Mouse (Mus musculus) left cerebral cortex, adult 11 months (tissue): ENCODE data around the gene Acbd6.

Source experiments
- DNase-seq: peaks from one replicate; pipeline ENCODE4 v3.0.0; 2022; ENCODE audit warnings: low spot score

Acbd6 gene

DNA sequence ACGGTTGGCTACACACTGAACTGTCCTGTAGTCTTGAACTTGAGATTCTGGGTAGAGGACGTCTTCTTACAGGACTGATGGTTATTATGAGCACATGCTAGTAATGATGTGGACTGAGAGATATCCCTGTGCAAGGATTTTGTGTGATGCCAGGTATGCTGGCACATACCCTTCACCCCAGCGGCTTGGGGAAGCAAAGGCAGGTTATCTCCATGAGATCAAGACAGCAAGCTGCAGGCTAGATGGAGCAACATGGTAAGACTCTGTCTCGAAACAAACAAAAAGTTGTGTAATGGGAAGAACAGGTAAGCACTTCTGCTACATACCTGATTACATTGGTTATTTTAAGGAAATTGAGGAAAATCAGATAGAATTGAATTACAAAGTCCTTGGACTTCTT lies 2.1 kb downstream of the Acbd6 start:
- no peak for DNase-seq

DNA sequence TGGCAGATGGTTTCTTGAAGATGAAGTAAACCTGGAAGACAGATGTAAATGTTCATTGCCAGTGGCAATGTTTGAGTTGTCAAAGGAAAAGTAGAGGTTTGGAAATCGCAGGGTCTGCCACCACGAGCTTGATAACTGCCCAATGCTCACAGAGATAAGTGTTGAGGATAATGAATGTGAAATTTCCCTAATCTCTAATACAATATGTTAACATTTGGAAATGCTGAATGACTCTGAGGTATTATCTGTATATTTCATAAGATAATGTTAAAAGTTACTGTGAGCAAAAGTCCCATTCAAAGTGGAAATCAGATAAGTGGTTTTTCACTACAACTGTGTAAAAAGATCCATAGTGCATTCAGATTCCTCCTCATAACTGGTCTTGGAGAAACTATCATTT lies 2.8 kb downstream of the Acbd6 start:
- no peak for DNase-seq

DNA sequence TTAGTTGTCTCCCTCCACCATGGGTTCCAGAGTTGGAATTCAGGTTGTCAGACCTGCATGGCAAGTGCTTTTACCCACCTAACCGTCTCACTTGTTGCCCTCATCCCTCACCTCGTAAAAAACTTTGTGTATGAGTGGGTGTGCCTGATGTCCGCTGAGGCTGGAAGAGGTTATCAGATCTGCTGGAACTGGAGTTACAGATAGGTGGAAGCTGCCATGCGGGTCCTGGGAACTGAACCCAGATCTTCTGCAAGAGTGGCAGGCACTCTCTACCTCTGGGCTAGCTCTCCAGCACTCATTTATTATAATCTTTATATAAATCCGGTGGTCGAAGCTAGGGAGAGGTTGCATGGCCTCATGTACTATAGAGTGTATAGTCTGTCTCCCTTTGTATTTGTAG lies 4.3 kb downstream of the Acbd6 start:
- DNase-seq = no peak

GRCm38 (mm10) chr1:155564741-155565140 lies 6.8 kb downstream of the Acbd6 start:
- no peak for DNase-seq

GRCm38 (mm10) chr1:155568133-155568532 lies 10.2 kb downstream of the Acbd6 start:
- no peak for DNase-seq

GRCm38 (mm10) chr1:155569340-155569739 lies 11.4 kb downstream of the Acbd6 start:
- no peak for DNase-seq

DNA sequence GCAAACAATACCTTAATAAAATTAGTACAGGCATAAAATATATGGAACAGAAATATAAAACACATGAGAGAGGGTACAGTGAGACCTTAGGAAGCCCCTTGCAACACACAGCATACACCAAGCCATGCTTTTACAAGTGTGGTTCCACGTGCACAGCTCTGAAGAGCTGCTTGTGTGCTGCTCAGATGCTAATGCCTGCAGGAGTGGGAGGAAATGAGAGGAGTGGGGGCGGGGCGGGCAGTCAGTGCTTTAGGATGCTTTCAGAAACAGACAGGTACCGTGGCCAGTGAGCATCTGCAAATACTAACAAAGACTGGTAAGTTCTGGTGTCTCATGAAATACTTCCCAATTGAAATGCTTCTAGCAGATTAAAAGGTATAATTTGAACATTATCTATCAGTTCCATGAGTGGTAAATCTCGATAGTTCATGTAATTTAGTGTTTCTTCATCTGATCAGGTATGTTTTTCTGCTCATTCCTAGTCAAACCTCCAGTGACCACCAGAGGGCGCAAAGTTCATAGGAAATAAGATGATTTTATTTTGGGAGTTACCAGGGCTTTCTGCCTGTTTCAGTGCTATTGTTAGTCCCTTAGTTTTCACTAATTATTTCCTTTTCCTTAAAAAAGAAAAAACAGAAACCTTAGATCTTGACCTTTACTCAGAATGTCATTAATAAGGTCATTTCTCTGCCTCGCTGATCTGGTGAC lies 17.2 kb downstream of the Acbd6 start:
- peak; percentile 61 for DNase-seq

GRCm38 (mm10) chr1:155576432-155576831 lies 18.5 kb downstream of the Acbd6 start:
- no peak for DNase-seq

DNA sequence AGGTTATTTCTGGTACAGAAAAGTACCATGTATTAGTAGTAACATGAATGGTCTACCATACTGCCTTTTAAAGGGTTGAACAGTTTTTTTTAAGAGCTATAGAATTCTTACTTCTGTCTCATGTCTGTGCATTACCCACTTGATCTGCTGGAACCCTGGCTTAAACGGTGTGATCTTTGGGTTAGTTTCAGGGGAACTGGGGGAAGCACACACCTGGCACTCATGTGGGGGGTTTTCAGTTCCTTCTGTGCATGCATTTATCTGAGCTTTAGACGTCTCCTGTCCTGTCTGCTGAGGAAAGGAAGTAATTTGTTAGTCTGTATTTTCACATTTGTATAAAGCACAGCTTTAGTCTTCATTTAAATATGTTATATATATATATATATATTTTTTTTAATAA lies 19.4 kb downstream of the Acbd6 start:
- no peak for DNase-seq

GRCm38 (mm10) chr1:155587961-155588360 lies 30.0 kb downstream of the Acbd6 start:
- DNase-seq = no peak

DNA sequence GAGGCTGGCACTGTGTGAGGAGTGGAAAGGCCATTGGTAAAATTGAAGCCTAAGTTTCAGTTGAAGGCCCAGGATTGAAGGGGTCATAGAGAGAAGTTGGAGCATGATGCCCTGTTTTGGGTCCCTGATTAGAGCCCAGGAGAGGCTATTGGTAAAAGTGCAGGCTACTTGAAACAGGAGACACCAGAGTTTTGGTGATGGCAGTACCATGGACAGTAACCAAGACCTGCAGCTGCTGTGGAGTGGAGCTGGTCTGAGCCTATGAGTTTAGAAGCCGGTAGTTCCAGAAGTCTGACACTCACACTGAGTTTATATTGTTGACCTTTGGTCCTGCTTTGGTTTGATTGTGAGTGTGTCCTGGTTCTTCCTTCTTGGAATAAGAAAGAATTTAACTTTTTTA lies 36.2 kb downstream of the Acbd6 start:
- no peak for DNase-seq

DNA sequence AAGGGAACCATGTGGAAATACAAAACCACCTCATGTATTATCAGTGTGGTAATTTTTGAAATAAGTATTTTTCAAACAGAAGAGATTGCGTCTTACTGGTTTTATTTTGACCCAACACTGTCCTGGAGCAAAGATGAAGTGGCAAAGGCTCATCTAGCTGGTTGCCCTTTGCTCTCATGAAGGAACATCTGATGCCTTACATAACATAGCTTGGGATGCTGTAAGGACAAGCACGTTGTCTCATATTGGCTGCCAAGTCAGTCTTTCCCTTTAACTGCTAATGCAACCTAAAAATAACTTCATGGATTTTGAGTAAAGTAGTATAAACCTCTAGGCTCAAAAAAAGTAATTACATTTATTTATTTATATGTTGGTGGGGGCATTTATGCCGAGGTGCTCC lies 38.7 kb downstream of the Acbd6 start:
- no peak for DNase-seq

DNA sequence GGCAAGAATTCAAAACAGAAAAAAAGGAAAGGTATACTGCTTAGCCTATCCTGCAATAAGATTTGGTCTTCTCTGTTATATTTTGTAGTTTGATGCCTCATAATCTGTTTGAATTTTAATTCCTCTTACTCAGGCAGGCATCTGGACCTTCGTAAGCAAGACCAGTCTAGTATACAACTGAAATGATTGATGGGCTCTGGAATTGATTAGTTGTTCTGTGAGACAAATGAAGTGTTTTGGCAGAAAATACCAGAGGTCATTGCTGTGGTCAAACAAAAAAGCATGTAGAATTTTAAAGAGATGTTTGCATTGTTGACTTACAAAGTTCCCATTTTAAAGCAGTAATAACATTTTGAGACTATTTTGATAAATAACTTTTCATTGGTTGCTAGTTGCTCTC lies 46.8 kb downstream of the Acbd6 start:
- DNase-seq = no peak

DNA sequence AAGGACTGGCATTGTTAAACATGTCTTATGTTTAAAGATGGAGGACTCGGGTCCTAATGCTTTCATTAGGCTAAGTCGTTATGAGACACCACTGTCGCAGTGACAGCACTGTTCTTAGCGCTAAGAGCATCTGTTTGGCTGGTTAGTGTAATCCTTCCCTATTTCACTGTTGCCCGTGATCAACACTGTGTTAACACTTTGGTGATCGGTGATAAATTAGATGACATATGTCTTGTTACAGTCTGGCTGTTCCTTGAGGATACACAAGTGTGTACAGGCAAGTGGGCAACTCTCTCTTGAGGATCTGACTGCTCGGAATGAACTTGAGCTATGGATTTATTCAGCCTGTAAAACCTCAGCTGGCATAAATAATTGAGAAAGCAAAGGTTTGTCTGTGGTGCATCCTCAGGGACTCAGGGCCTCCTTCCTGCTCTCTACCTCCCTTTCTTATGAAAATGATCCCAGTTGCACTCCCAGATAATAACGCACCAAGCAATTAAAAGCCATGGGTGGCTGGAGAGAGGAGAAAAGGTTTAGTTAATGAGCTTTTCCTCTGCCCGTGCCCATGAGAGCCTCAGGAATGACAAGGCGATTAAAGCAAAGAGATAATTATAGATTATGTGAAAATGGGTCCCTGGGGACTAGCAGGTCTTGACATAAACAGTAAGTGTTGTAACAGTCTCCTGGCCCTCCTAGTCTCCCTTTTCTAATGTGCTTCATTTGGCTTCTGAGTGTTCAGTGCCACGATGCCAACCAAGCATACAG lies 47.7 kb downstream of the Acbd6 start:
- no peak for DNase-seq

DNA sequence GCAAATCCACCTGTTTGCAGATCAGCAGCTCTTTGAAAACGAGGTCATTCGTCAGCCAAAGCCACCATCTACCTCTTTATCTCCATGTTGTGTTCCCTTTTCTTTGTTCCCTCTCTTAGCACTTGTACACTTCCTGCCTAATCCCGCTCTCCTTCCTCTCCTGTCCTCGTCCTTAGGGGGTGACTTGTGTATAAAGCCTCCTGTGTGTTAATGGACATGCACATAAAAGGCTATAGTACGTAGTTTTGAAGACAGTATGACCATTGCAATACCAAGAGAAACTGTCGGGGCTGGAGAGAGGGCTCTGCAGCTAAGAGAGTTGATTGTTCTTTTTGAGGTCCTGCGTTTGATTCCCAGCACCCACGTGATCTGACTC lies 48.2 kb downstream of the Acbd6 start:
- DNase-seq = no peak

DNA sequence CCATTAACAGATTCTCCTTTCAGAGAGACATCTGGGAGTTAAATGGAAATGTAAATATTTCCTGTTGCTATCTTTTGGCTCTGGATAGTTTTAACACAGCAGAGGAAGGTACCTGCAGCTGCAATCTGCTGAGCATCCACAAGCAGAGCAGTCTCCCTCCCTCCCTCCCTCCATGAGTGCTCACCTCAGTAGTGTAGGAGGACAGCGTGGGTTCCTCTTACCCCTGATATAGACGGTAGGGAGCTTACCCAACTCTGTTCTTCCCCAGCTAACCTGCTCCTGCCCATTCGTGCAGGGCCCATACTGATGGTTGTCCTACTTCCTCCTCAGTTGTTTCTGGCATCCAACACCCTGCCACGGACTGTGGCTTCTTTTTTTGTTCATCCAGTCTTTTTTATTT lies 50.6 kb downstream of the Acbd6 start:
- no peak for DNase-seq

DNA sequence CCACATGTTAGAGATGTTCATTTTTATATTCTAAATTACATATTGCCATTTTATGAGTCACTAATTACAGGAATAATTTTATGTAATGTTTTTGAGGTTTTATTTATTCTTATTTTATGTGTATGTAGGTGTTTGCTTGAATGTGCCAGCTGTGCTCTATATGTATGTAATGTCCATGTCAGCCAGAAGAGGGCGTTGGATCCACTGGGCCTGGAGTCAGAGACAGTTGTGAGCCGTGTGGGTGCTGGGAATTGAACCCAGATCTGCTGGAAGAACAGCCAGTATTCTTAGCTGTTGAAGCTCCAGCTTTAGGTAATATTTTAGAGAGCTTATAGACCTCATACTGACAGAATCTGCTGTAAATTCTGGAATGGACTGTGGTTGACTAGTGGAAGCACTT lies 56.5 kb downstream of the Acbd6 start:
- DNase-seq = no peak

DNA sequence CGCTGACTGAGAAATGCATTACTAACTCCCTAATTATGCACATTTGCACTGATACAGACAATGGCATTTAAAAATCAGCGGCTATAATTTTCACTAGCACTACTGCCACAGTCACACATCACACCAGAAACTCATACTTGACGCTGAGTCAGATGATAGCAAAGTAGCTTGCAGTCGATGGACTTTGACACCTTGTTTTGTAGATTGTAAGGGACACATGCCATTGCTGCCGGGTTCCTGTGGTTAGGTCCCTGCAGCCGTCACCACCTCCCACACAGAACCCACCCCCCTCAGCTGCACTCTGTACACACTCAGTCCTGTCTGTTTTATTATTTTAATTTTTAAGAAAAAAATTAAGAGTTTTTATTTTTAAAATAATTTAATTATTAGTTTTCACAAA lies 63.2 kb downstream of the Acbd6 start:
- DNase-seq = no peak

DNA sequence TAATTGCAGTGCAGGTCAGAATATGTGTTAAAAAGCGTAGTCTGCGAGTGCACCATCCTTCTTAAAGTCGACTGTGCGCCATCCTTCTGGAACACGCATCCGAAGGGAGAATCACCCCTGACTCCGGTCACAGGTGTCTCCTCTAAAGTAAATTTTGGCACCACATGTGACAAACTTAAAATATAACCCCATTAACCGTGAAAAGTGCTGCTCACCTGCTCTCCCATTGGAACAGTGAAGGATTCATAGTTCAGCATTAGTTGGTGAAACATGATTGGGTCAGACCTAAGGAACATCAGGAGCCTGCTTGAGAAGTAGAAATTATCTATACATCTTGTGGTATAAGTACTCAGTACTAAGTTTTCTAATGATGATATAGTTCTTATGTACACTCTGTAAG lies 65.3 kb downstream of the Acbd6 start:
- no peak for DNase-seq

GRCm38 (mm10) chr1:155627746-155628145 lies 69.8 kb downstream of the Acbd6 start:
- DNase-seq = no peak

GRCm38 (mm10) chr1:155636648-155637047 lies 78.7 kb downstream of the Acbd6 start:
- no peak for DNase-seq

DNA sequence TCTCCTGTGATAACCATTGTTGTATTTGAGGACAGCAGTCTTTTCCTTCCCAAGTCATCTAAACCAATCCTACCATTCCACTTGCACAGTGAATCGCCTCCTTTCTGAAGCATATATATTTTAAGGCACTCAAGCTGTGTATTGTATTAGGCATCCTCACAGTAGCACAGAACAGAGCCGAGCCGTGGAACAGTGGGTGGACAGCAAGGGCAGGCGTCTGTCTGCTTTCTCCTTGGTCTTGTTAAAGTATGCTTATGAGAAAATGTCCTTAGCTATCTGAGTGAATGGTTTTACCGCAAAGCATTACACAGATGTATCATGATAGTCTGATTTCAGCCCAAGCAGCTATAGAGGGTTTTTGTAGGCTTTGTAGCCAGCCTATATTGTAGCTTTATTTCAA lies 87.9 kb downstream of the Acbd6 start:
- DNase-seq = peak; percentile 25

DNA sequence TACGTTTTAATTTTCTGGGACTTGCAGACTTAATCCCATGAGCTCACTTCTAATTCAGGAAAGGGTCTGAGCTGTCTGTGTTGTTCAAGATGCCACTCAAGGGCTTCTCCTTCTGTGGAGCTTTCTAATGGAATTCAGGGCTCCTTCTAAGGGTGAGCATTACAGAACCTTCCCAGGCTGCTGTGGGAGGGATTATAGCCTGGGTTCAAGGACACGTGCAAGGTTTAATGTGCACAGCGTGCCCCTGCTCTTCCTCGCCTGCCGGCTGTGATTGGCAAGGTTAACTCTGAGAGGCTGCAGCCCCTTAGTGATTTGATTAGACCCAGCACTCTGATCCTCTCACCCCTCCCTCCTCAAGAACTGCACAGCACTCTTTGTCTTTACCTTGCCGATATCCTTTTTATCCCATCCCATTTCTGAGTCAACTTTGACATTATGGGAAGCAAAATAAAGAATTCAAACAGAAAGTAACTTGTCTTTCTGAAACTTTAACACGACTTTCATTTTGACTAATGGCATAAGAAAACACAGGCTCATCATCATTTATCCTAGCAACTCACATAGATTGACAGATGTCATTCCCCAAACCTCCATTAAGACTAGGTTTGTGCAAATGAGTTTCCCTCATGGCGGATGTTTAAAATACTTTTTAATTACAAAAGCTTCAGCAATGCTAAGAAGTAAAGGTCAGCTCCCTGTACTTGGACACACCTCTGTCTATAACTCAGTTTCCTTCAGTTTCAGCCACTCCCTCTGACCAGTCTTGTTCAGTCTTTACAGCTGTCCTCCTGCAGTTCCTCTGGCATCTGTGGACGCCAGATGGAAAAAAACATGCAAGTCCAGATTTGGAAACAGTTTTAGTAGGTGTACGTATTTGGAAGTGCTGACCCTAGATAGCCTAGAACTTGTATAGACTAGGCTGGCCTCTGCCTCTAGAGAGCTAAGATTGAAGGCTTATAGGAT lies 88.7 kb downstream of the Acbd6 start:
- DNase-seq = no peak
